In genomic region chr16:95666288-95666687, GRCm38 (mm10) we compare ENCODE assay signal across 26 mouse cellular contexts.
"Had no signal": no experiment of that assay in that cellular context is flagged by ENCODE, and none has a peak within 500 bp of the region (broad histone marks: within the 10 kb centered on the region; RNA-seq: fewer than 3 reads in every experiment).

No protein-coding gene starts in this region.

- H3K27ac ChIP-seq: gastrocnemius, adult 2 months; heart, embryonic 13.5 days; heart, embryonic 15.5 days; hindbrain, embryonic 12.5 days; hindbrain, embryonic 14.5 days; intestine, embryonic 15.5 days; limb, embryonic 13.5 days; limb, embryonic 15.5 days; liver, embryonic 12.5 days; liver, embryonic 14.5 days had no signal

- DNase-seq: gastrocnemius, adult 2 months; gastrocnemius, postnatal 10 days; gastrocnemius, postnatal 25 days; heart, adult 18-20 months; heart, postnatal 14 days; heart, postnatal 4 days; kidney, adult 18-20 months; kidney, adult 8-10 months; kidney, postnatal 10 days; kidney, postnatal 36 days; layer of hippocampus, adult 9-11 months; layer of hippocampus, postnatal 36 days; left cerebral cortex, postnatal 4 days had no signal

- H3K27me3 ChIP-seq: heart, embryonic 13.5 days; heart, embryonic 15.5 days; hindbrain, embryonic 12.5 days; intestine, embryonic 15.5 days; limb, embryonic 13.5 days; limb, embryonic 15.5 days; liver, embryonic 12.5 days had no signal

- H3K4me3 ChIP-seq: gastrocnemius, adult 2 months; heart, embryonic 13.5 days; heart, embryonic 15.5 days; hindbrain, embryonic 10.5 days; hindbrain, embryonic 12.5 days; intestine, embryonic 15.5 days; limb, embryonic 13.5 days; limb, embryonic 15.5 days; liver, embryonic 12.5 days had no signal

- ATAC-seq: hindbrain, embryonic 16.5 days; inflammation-experienced regulatory T-cells, adult 6 months; intestine, embryonic 15.5 days; intestine, postnatal 0 days; liver, embryonic 12.5 days had no signal

- H3K4me1 ChIP-seq: liver, embryonic 12.5 days had no signal

- H3K36me3 ChIP-seq: heart, embryonic 13.5 days; heart, embryonic 15.5 days; hindbrain, embryonic 10.5 days; hindbrain, embryonic 12.5 days; intestine, embryonic 15.5 days; limb, embryonic 13.5 days; limb, embryonic 15.5 days; liver, embryonic 12.5 days had no signal

- H3K9me3 ChIP-seq: heart, embryonic 13.5 days; heart, embryonic 15.5 days; hindbrain, embryonic 10.5 days; hindbrain, embryonic 12.5 days; intestine, embryonic 15.5 days; limb, embryonic 13.5 days; limb, embryonic 15.5 days; liver, embryonic 12.5 days had no signal
